Mouse (Mus musculus) small intestine, adult 2 months (tissue): ENCODE data around the gene Bcas3. TPM values are rescaled to one million over a fixed set of nuclear protein-coding genes. Genes with fewer than 3 reads are reported as not detected.

Experiments
- H3K27ac ChIP-seq: fragments of 200-500 bp; 2 replicates; pipeline ENCODE4 v1.5.1; 2012; ENCODE audit warnings: low read depth, low read length, control low read depth, inconsistent platforms; ENCODE audit not compliant: insufficient read depth
- H3K27me3 ChIP-seq: fragments of 200-500 bp; 2 replicates; pipeline ENCODE4 v1.6.1; 2012; ENCODE audit warnings: mild to moderate bottlenecking, moderate library complexity, low read length, inconsistent platforms; ENCODE audit not compliant: control insufficient read depth, insufficient read depth
- H3K36me3 ChIP-seq: fragments of 200-500 bp; 2 replicates; pipeline ENCODE4 v1.6.1; 2012; ENCODE audit warnings: mild to moderate bottlenecking, low read length, control low read depth, inconsistent platforms; ENCODE audit not compliant: control insufficient read depth, insufficient read depth
- H3K4me1 ChIP-seq: fragments of 200-500 bp; 2 replicates; pipeline ENCODE4 v1.6.1; 2012; ENCODE audit warnings: low read length, inconsistent platforms, mixed read lengths; ENCODE audit not compliant: control insufficient read depth, insufficient read depth, insufficient read length
- H3K4me3 ChIP-seq: fragments of 200-500 bp; 2 replicates; pipeline ENCODE4 v1.5.1; 2012; ENCODE audit warnings: low read depth, mild to moderate bottlenecking, control low read depth, inconsistent platforms, low read length, moderate library complexity
- CTCF ChIP-seq: fragments of 200-500 bp; IDR thresholded peaks from 2 replicates; pipeline ENCODE4 v1.5.1; 2012; ENCODE audit warnings: low read depth, mild to moderate bottlenecking, control low read depth, inconsistent platforms, low read length, moderate library complexity, mixed read lengths; ENCODE audit not compliant: insufficient replicate concordance, insufficient read length; ENCODE audit errors: extremely low read depth
- POLR2A ChIP-seq: fragments of 200-500 bp; IDR thresholded peaks from 2 replicates; pipeline ENCODE4 v1.6.1; 2012; ENCODE audit warnings: low read depth, mild to moderate bottlenecking, control low read depth, inconsistent platforms, low read length, moderate library complexity
- WGBS: fragments of 180-500 bp; shearing (Covaris S2); methylation state at CpG from one replicate; pipeline ENCODE4 v1.1.7; 2018; 5-methylcytosine and 5-hydroxymethylcytosine counted together
- polyA plus RNA-seq: library from polyadenylated mRNA; depleted of rRNA; stranded (reverse); fragments of >200 nt; gene quantifications from 2 replicates; pipeline ENCODE4 v1.2.3, GENCODE M21; 2012

The Bcas3 gene
- polyA plus RNA-seq, 1 experiment, result 32.1 TPM

DNA sequence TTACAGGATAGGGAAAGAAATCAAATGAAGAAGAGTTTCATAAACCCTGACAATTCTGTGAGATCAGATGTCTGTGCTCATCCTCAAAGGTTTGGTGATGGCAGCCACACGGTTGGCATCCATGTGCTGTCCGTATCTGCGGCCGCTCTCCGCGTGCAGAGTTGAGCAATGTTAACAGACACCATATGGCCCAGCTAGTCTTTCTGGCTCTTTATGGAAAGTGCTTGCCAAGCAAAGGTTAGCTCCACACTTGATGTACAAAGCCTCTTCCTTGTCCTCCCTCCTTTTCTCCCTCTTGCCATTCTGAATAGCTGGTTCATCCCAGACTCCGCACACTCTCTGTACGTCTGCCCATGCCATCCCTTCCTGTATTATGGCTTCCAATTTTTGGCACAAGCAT is 269.0 kb downstream of the Bcas3 start:
- Histone ChIP-seq H3K27me3 (no peaks in the 10 kb centered on the region), H3K4me1 (no peaks in the 10 kb centered on the region), H3K4me3 (no peak overlapping the region), H3K27ac (no peak overlapping the region), H3K36me3 (no peaks in the 10 kb centered on the region)
- WGBS, result 95% methylated on average over 8 of the region's 8 CpGs
- TF ChIP-seq CTCF (no peak), POLR2A (no peak)

- no peaks in the 10 kb centered on the region for H3K36me3 ChIP-seq
- no peak overlapping the region for H3K4me3 ChIP-seq
- no peaks in the 10 kb centered on the region for H3K4me1 ChIP-seq
- no peak overlapping the region for H3K27ac ChIP-seq
- no peaks in the 10 kb centered on the region for H3K27me3 ChIP-seq
- 94% methylated on average over 5 of the region's 5 CpGs for WGBS
- TF ChIP-seq POLR2A (no peak), CTCF (no peak)
Measured at GRCm38 (mm10) chr11:85625206-85625605, 272.2 kb downstream of the Bcas3 start.

GRCm38 (mm10) chr11:85626846-85627245 is 273.9 kb downstream of the Bcas3 start:
- Histone ChIP-seq H3K4me1 (no peaks in the 10 kb centered on the region), H3K4me3 (no peak overlapping the region), H3K27me3 (no peaks in the 10 kb centered on the region), H3K36me3 (no peaks in the 10 kb centered on the region), H3K27ac (no peak overlapping the region)
- 86% methylated on average over 2 of the region's 2 CpGs for WGBS
- TF ChIP-seq POLR2A, result no peak
- no peak for TF ChIP-seq CTCF

DNA sequence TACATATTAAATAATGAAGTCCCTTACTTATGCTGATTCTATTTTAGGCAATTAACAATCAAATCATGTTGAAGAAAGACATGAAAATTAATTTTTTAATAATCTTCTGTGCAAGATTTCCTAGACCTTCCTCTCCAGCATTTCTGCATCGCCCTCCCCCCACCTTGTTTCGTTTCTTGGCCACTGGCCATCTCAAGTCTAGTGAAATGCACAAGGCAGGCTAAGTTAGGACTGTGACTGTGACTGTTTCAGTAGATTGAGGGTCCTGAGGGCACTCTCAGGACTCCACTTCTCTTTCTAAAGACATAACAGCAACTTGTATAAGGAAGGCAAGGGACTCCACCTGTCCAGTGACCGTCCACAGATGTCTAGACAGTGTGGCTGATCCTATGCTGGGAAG is 274.4 kb downstream of the Bcas3 start:
- Histone ChIP-seq H3K27ac (no peak overlapping the region), H3K27me3 (no peaks in the 10 kb centered on the region), H3K4me1 (no peaks in the 10 kb centered on the region), H3K4me3 (no peak overlapping the region), H3K36me3 (no peaks in the 10 kb centered on the region)
- 83% methylated on average over 3 of the region's 3 CpGs for WGBS
- no peak for TF ChIP-seq POLR2A
- no peak for TF ChIP-seq CTCF

GRCm38 (mm10) chr11:85628303-85629063 is 275.5 kb downstream of the Bcas3 start:
- TF ChIP-seq POLR2A (no peak), CTCF (no peak)
- no peaks in the 10 kb centered on the region for H3K4me1 ChIP-seq
- no peaks in the 10 kb centered on the region for H3K36me3 ChIP-seq
- WGBS, result 81% methylated on average over 13 of the region's 13 CpGs
- no peaks in the 10 kb centered on the region for H3K27me3 ChIP-seq
- no peak overlapping the region for H3K27ac ChIP-seq
- H3K4me3 ChIP-seq, result no peak overlapping the region

DNA sequence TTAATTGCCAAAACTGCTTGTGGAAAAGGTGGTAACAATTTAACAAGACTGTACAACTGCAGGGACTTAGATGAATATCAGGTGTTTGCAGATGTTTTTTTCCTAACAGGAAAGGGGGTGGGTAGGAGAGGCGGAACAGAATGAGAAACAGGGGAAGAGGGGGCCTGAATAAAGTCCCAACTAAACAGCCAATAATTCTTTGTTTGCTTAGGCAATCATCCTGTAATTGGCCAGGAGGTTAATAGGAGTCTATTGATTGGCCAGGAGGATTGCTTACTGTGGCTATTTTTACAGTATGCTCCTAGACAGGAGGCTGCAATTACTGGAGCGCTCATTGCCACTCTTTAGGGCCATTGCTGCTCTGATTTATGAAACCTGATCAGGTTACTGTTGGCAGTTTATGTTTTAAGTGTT is 279.6 kb downstream of the Bcas3 start:
- H3K27ac ChIP-seq, result no peak overlapping the region
- WGBS, result 32% methylated on average over 2 of the region's 2 CpGs
- no peak overlapping the region for H3K4me3 ChIP-seq
- H3K27me3 ChIP-seq, result no peaks in the 10 kb centered on the region
- no peak for TF ChIP-seq CTCF
- TF ChIP-seq POLR2A, result no peak
- H3K4me1 ChIP-seq, result no peaks in the 10 kb centered on the region
- H3K36me3 ChIP-seq, result no peaks in the 10 kb centered on the region

GRCm38 (mm10) chr11:85638696-85639495 is 285.9 kb downstream of the Bcas3 start:
- TF ChIP-seq POLR2A, result no peak
- TF ChIP-seq CTCF, result no peak
- 69% methylated on average over 12 of the region's 12 CpGs for WGBS
- Histone ChIP-seq H3K36me3 (no peaks in the 10 kb centered on the region), H3K4me3 (no peak overlapping the region), H3K4me1 (0 out of 2 replicates have a peak, but pooled peaks cover 2% of the 10 kb centered on the region), H3K27me3 (no peaks in the 10 kb centered on the region), H3K27ac (no peak overlapping the region)
